Mouse (Mus musculus): Measurements from ENCODE around the gene Tspan17. TPM values are rescaled to one million over a fixed set of nuclear protein-coding genes. Genes with fewer than 3 reads are reported as not detected.

Tspan17 gene
- polyA plus RNA-seq, 1 experiment from 2014 or later, result 8.7 TPM

- WGBS, result 2% methylated on average over 8 of the region's 8 CpGs
- peaks cover 32% of the 10 kb centered on the region for H3K27me3 ChIP-seq (ENCODE audit: insufficient read depth, low read length)
- no peak for ATAC-seq (ENCODE audit: insufficient read depth)
Observed at GRCm38 (mm10) chr13:54750699-54751098, 38.5 kb upstream of the Tspan17 start.

GRCm38 (mm10) chr13:54752656-54753055 lies 36.5 kb upstream of the Tspan17 start:
- Histone ChIP-seq H3K9me3 (ENCODE audit: low read depth, low read length) (no peaks in the 10 kb centered on the region), H3K9ac (no peak overlapping the region), H3K36me3 (ENCODE audit: insufficient read depth) (no peaks in the 10 kb centered on the region), H3K4me1 (ENCODE audit: insufficient read depth) (peaks cover 1% of the 10 kb centered on the region; the same call in 1 of the 2 replicates), H3K27ac (ENCODE audit: low read depth) (no peak overlapping the region), H3K4me3 (ENCODE audit: low read depth, low read length) (no peak overlapping the region), H3K27me3 (ENCODE audit: insufficient read depth, low read length) (peaks cover 34% of the 10 kb centered on the region), H3K4me2 (no peak overlapping the region)
- DNase-seq (no peak), ATAC-seq (ENCODE audit: insufficient read depth) (no peak)
- no peak for TF ChIP-seq CTCF (IDR thresholded peaks at IDR 0.05; ENCODE audit: low read depth)
- WGBS, result 54% methylated on average over 10 of the region's 10 CpGs

More at GRCm38 (mm10) chr13:54750699-54751098, 38.5 kb upstream of the Tspan17 start:
- peak; percentile 82 for DNase-seq
- Histone ChIP-seq H3K4me1 (ENCODE audit: insufficient read depth) (no peaks in the 10 kb centered on the region), H3K9ac (no peak overlapping the region), H3K4me2 (no peak overlapping the region), H3K4me3 (ENCODE audit: low read depth, low read length) (no peak overlapping the region), H3K9me3 (ENCODE audit: low read depth, low read length) (no peaks in the 10 kb centered on the region), H3K27ac (ENCODE audit: low read depth) (no peak overlapping the region), H3K36me3 (ENCODE audit: insufficient read depth) (no peaks in the 10 kb centered on the region)
- TF ChIP-seq CTCF (IDR thresholded peaks at IDR 0.05; ENCODE audit: low read depth), result no peak

- Histone ChIP-seq H3K4me2 (no peak overlapping the region), H3K4me1 (ENCODE audit: insufficient read depth) (peaks cover 3% of the 10 kb centered on the region; the same call in 1 of the 2 replicates), H3K36me3 (ENCODE audit: insufficient read depth) (no peaks in the 10 kb centered on the region), H3K4me3 (ENCODE audit: low read depth, low read length) (no peak overlapping the region), H3K9me3 (ENCODE audit: low read depth, low read length) (no peaks in the 10 kb centered on the region), H3K27ac (ENCODE audit: low read depth) (no peak overlapping the region), H3K9ac (no peak overlapping the region), H3K27me3 (ENCODE audit: insufficient read depth, low read length) (peaks cover 28% of the 10 kb centered on the region)
- TF ChIP-seq CTCF (IDR thresholded peaks at IDR 0.05; ENCODE audit: low read depth), result no peak
- 44% methylated on average over 6 of the region's 6 CpGs for WGBS
- ATAC-seq (ENCODE audit: insufficient read depth) (no peak), DNase-seq (no peak)
Observed at GRCm38 (mm10) chr13:54753733-54754132, 35.4 kb upstream of the Tspan17 start.

- H3K9ac ChIP-seq, result no peak overlapping the region
- no peak overlapping the region for H3K27ac ChIP-seq (ENCODE audit: low read depth)
- no peak for ATAC-seq (ENCODE audit: insufficient read depth)
- peak; percentile 24 for DNase-seq
- no peaks in the 10 kb centered on the region for H3K36me3 ChIP-seq (ENCODE audit: insufficient read depth)
- H3K9me3 ChIP-seq (ENCODE audit: low read depth, low read length), result no peaks in the 10 kb centered on the region
- no peak overlapping the region for H3K4me3 ChIP-seq (ENCODE audit: low read depth, low read length)
- TF ChIP-seq CTCF (IDR thresholded peaks at IDR 0.05; ENCODE audit: low read depth), result no peak
- peaks cover 3% of the 10 kb centered on the region; the same call in 1 of the 2 replicates for H3K4me1 ChIP-seq (ENCODE audit: insufficient read depth)
- H3K27me3 ChIP-seq (ENCODE audit: insufficient read depth, low read length), result peaks cover 28% of the 10 kb centered on the region
- WGBS, result 33% methylated on average over 12 of the region's 12 CpGs
- H3K4me2 ChIP-seq, result no peak overlapping the region
Observed at GRCm38 (mm10) chr13:54754169-54755080, 34.8 kb upstream of the Tspan17 start.

GRCm38 (mm10) chr13:54755201-54755830 lies 33.9 kb upstream of the Tspan17 start:
- Histone ChIP-seq H3K9ac (no peak overlapping the region), H3K36me3 (ENCODE audit: insufficient read depth) (no peaks in the 10 kb centered on the region), H3K27me3 (ENCODE audit: insufficient read depth, low read length) (peaks cover 26% of the 10 kb centered on the region), H3K4me2 (no peak overlapping the region), H3K9me3 (ENCODE audit: low read depth, low read length) (no peaks in the 10 kb centered on the region), H3K4me3 (ENCODE audit: low read depth, low read length) (no peak overlapping the region), H3K4me1 (ENCODE audit: insufficient read depth) (peaks cover 3% of the 10 kb centered on the region; the same call in 1 of the 2 replicates), H3K27ac (ENCODE audit: low read depth) (no peak overlapping the region)
- DNase-seq (no peak), ATAC-seq (ENCODE audit: insufficient read depth) (no peak)
- WGBS, result 16% methylated on average over 9 of the region's 9 CpGs
- no peak for TF ChIP-seq CTCF (IDR thresholded peaks at IDR 0.05; ENCODE audit: low read depth)

GRCm38 (mm10) chr13:54756156-54756712 lies 32.9 kb upstream of the Tspan17 start:
- Histone ChIP-seq H3K27ac (ENCODE audit: low read depth) (no peak overlapping the region), H3K9ac (no peak overlapping the region), H3K4me1 (ENCODE audit: insufficient read depth) (peaks cover 3% of the 10 kb centered on the region; the same call in 1 of the 2 replicates), H3K36me3 (ENCODE audit: insufficient read depth) (no peaks in the 10 kb centered on the region), H3K27me3 (ENCODE audit: insufficient read depth, low read length) (peaks cover 20% of the 10 kb centered on the region), H3K4me3 (ENCODE audit: low read depth, low read length) (no peak overlapping the region), H3K4me2 (no peak overlapping the region), H3K9me3 (ENCODE audit: low read depth, low read length) (no peaks in the 10 kb centered on the region)
- TF ChIP-seq CTCF (IDR thresholded peaks at IDR 0.05; ENCODE audit: low read depth), result no peak
- WGBS, result 85% methylated on average over 8 of the region's 8 CpGs
- ATAC-seq (ENCODE audit: insufficient read depth) (no peak), DNase-seq (no peak)
